Mouse (Mus musculus) heart, adult 2 months (tissue): Measurements from ENCODE around the gene Vmn1r126. TPM values are rescaled to one million over a fixed set of nuclear protein-coding genes. Genes with fewer than 3 reads are reported as not detected.
"Not testable (repeated sequence)": the region's sequence is repeated elsewhere in the genome, so short reads cannot be mapped to it uniquely, and the experiment has no call there.

Experiments used
- DNase-seq, 2 experiments: peaks; one replicate each; pipeline ENCODE4 v3.0.0; 2021
- H3K27ac ChIP-seq: fragments of 200-600 bp; 2 replicates; pipeline ENCODE4 v1.8.1; 2022
- H3K27me3 ChIP-seq: fragments of 200-500 bp; 2 replicates; pipeline ENCODE4 v1.6.1; 2012; ENCODE audit warnings: mild to moderate bottlenecking, low read length, inconsistent platforms, mixed read lengths; ENCODE audit not compliant: control insufficient read depth, insufficient read depth
- H3K36me3 ChIP-seq: fragments of 200-500 bp; 2 replicates; pipeline ENCODE4 v1.6.1; 2012; ENCODE audit warnings: low read length, inconsistent platforms; ENCODE audit not compliant: control insufficient read depth, insufficient read depth
- H3K4me1 ChIP-seq: fragments of 200-500 bp; 2 replicates; pipeline ENCODE4 v1.6.1; 2011; ENCODE audit warnings: low read length; ENCODE audit not compliant: control insufficient read depth, insufficient read depth
- H3K4me3 ChIP-seq: fragments of 200-600 bp; 2 replicates; pipeline ENCODE4 v1.8.1; 2022
- H3K79me2 ChIP-seq: fragments of 200-500 bp; replicated peaks from 2 replicates; pipeline ENCODE4 v1.6.1; 2012; ENCODE audit warnings: mild to moderate bottlenecking, inconsistent platforms, low read length, moderate library complexity, mixed read lengths; ENCODE audit not compliant: control insufficient read depth, insufficient read depth
- H3K9ac ChIP-seq: fragments of 200-500 bp; 2 replicates; pipeline ENCODE4 v1.6.1; 2012; ENCODE audit warnings: low read depth, mild to moderate bottlenecking, control low read depth, inconsistent platforms, low read length, mixed read lengths
- WGBS: fragments of 180-500 bp; shearing (Covaris S2); methylation state at CpG from one replicate; pipeline ENCODE4 v1.1.7; 2018; 5-methylcytosine and 5-hydroxymethylcytosine counted together
- intact Hi-C: fragments of 180-260 bp; cut with DNase I; formaldehyde crosslinking; loops from one replicate; pipeline ENCODE4 v1.15.1; 2025
- long read RNA-seq: library from polyadenylated mRNA; stranded (forward); transcript quantifications from one replicate; pipeline ENCODE4 v2.0.0, GENCODE M21; 2021
- polyA plus RNA-seq: library from polyadenylated mRNA; depleted of rRNA; stranded (reverse); fragments of >200 nt; gene quantifications from 2 replicates; pipeline ENCODE4 v1.2.3, GENCODE M21; 2012; rRNA removed
- total RNA-seq, 2 experiments: library from RNA; stranded (reverse); gene quantifications; 2 replicates each; pipeline ENCODE4 v1.2.3; 2021

Vmn1r126 gene
- total RNA-seq = not detected
- polyA plus RNA-seq = not detected in 2 replicates
- long read RNA-seq = 0 reads

DNA sequence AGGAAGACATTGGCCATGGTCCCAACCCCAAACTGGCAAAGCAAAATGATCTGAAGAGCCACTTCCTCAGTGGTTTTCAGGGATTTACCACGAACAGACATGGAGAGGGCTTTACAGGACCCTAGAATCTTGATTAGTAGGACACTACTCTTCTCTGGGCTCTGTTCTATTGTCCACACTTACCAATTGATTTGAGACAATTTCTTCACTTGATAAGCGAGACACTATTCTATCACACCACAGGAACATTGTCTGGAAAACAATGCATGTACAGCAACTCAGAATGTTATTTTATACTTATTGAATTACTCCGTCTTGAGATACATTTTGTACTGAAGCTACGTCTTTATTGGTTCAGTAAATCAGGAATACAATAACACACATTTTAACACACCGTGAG lies at the start of gene Vmn1r126:
Vmn1r126 (minus strand) TSS at position 101 of the 400 bp plus-strand sequence.
- intact Hi-C loops, H3K4me1 ChIP-seq, H3K9ac ChIP-seq, H3K27me3 ChIP-seq, H3K27ac ChIP-seq, H3K4me3 ChIP-seq, H3K36me3 ChIP-seq, H3K79me2 ChIP-seq, DNase-seq: not testable (repeated sequence)
- WGBS = no CpG with 5 or more reads among the region's 5 CpGs

GRCm38 (mm10) chr7:21349073-21349472 lies 47.8 kb upstream of the Vmn1r126 start, which contains the start of gene Vmn1r128:
Vmn1r128 (plus strand) TSS chr7:21349373.
- H3K9ac ChIP-seq, H3K27ac ChIP-seq, H3K4me1 ChIP-seq, H3K27me3 ChIP-seq, DNase-seq, intact Hi-C loops, H3K4me3 ChIP-seq, H3K36me3 ChIP-seq, H3K79me2 ChIP-seq: not testable (repeated sequence)
- 58% methylated on average over 1 of the region's 1 CpGs for WGBS

- H3K27me3 ChIP-seq, H3K4me3 ChIP-seq, H3K9ac ChIP-seq, DNase-seq, H3K79me2 ChIP-seq, intact Hi-C loops, H3K4me1 ChIP-seq, H3K27ac ChIP-seq, H3K36me3 ChIP-seq: not testable (repeated sequence)
- no CpG with 5 or more reads among the region's 3 CpGs for WGBS
These were observed 18.5 kb upstream of the Vmn1r126 start, which contains the start of gene Vmn1r127 for GRCm38 (mm10) chr7:21319761-21320160. Vmn1r127 (minus strand) TSS chr7:21319861.

- H3K4me3 ChIP-seq, H3K36me3 ChIP-seq, H3K27ac ChIP-seq, H3K27me3 ChIP-seq, intact Hi-C loops, H3K79me2 ChIP-seq, H3K9ac ChIP-seq, DNase-seq, H3K4me1 ChIP-seq: not testable (repeated sequence)
- WGBS = 41% methylated on average over 3 of the region's 3 CpGs
These were observed 29.4 kb downstream of the Vmn1r126 start, which contains the start of gene Vmn1r125 for GRCm38 (mm10) chr7:21271879-21272278. Vmn1r125 (plus strand) TSS chr7:21272179.

DNA sequence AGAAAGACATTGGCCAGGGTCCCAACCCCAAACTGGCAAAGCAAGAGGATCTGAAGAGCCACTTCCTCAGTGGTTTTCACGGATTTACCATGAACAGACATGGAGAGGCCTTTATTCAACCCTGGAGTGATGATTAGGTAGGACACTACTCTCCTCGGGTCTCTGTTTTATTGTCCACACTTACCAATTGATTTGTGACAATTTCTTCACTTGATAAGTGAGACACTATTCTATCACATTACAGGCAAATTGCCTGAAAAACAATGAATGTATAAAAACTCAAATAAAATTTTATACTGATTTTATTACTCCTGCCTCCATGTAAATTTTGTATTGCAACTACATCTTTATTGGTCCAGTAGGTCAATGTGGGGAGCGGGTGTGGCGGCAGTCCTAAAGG lies 40.8 kb downstream of the Vmn1r126 start, which contains the start of gene Vmn1r124:
Vmn1r124 (minus strand) TSS at position 101 of the 400 bp plus-strand sequence.
- 68% methylated on average over 4 of the region's 4 CpGs for WGBS
- H3K4me3 ChIP-seq, H3K27me3 ChIP-seq, intact Hi-C loops, H3K9ac ChIP-seq, H3K36me3 ChIP-seq, H3K27ac ChIP-seq, DNase-seq, H3K4me1 ChIP-seq, H3K79me2 ChIP-seq: not testable (repeated sequence)

Other genes with a start within 250 kb of the Vmn1r126 start
- gene Vmn1r120, start 247.7 kb downstream of the Vmn1r126 start, total RNA-seq = not detected
- not detected in 2 replicates for gene Vmn1r120, start 247.7 kb downstream of the Vmn1r126 start, polyA plus RNA-seq
- gene Vmn1r121, start 203.0 kb downstream of the Vmn1r126 start, total RNA-seq = not detected
- not detected in 2 replicates for gene Vmn1r121, start 203.0 kb downstream of the Vmn1r126 start, polyA plus RNA-seq
- not detected for gene Vmn1r122, start 167.3 kb downstream of the Vmn1r126 start, total RNA-seq
- gene Vmn1r122, start 167.3 kb downstream of the Vmn1r126 start, polyA plus RNA-seq = not detected in 2 replicates
- gene Vmn1r123, start 139.3 kb downstream of the Vmn1r126 start, total RNA-seq = not detected
- not detected in 2 replicates for gene Vmn1r123, start 139.3 kb downstream of the Vmn1r126 start, polyA plus RNA-seq
- gene Gm5157, start 111.0 kb downstream of the Vmn1r126 start, total RNA-seq = not detected
- gene Gm5157, start 111.0 kb downstream of the Vmn1r126 start, polyA plus RNA-seq = not detected in 2 replicates
- gene Vmn1r124, start 40.9 kb downstream of the Vmn1r126 start, total RNA-seq = not detected
- not detected in 2 replicates for gene Vmn1r124, start 40.9 kb downstream of the Vmn1r126 start, polyA plus RNA-seq
- gene Vmn1r125, start 29.3 kb downstream of the Vmn1r126 start, total RNA-seq = not detected
- gene Vmn1r125, start 29.3 kb downstream of the Vmn1r126 start, polyA plus RNA-seq = not detected in 2 replicates
- gene Vmn1r127, start 18.4 kb upstream of the Vmn1r126 start, total RNA-seq = not detected
- gene Vmn1r127, start 18.4 kb upstream of the Vmn1r126 start, polyA plus RNA-seq = not detected in 2 replicates
- gene Vmn1r128, start 47.9 kb upstream of the Vmn1r126 start, total RNA-seq = not detected
- gene Vmn1r128, start 47.9 kb upstream of the Vmn1r126 start, polyA plus RNA-seq = not detected in 2 replicates
- gene Vmn1r129, start 59.8 kb upstream of the Vmn1r126 start, total RNA-seq = not detected
- not detected in 2 replicates for gene Vmn1r129, start 59.8 kb upstream of the Vmn1r126 start, polyA plus RNA-seq
- not detected for gene Gm6882, start 131.3 kb upstream of the Vmn1r126 start, total RNA-seq
- gene Gm6882, start 131.3 kb upstream of the Vmn1r126 start, polyA plus RNA-seq = not detected in 2 replicates
- gene Vmn1r130, start 210.3 kb upstream of the Vmn1r126 start, total RNA-seq = not detected
- not detected in 2 replicates for gene Vmn1r130, start 210.3 kb upstream of the Vmn1r126 start, polyA plus RNA-seq
- not detected for gene Vmn1r131, start 244.6 kb upstream of the Vmn1r126 start, total RNA-seq
- gene Vmn1r131, start 244.6 kb upstream of the Vmn1r126 start, polyA plus RNA-seq = not detected in 2 replicates